Mouse (Mus musculus) G1E (cell line): ENCODE data around the gene Nlgn2. TPM values are rescaled to one million over a fixed set of nuclear protein-coding genes. Genes with fewer than 3 reads are reported as not detected.

Source experiments
- ATAC-seq: 2 replicates; pipeline ENCODE4 v1.8.0; 2016; ENCODE audit warnings: mild to moderate bottlenecking; ENCODE audit not compliant: insufficient number of reproducible peaks, poor library complexity, low FRiP score, severe bottlenecking; ENCODE audit errors: extremely low read depth
- DNase-seq: peaks from one replicate; pipeline ENCODE4 v3.0.0; 2012; ENCODE audit warnings: low spot score
- H3K27me3 ChIP-seq: 2 replicates; pipeline ENCODE4 v1.6.1; 2012; ENCODE audit warnings: mild to moderate bottlenecking, low read length, inconsistent platforms; ENCODE audit not compliant: insufficient read depth
- H3K36me3 ChIP-seq: replicated peaks from 2 replicates; pipeline ENCODE3; 2012; ENCODE audit warnings: mild to moderate bottlenecking, inconsistent platforms
- H3K4me1 ChIP-seq: 2 replicates; pipeline ENCODE4 v1.6.1; 2012; ENCODE audit warnings: low read depth, low read length, inconsistent platforms, mixed read lengths; ENCODE audit not compliant: insufficient read depth
- H3K4me3 ChIP-seq: 2 replicates; pipeline ENCODE4 v1.5.1; 2012; ENCODE audit warnings: low read depth, mild to moderate bottlenecking, inconsistent platforms, low read length, moderate library complexity, mixed read lengths
- H3K9me3 ChIP-seq: replicated peaks from 2 replicates; pipeline ENCODE4 v1.6.1; 2012; ENCODE audit warnings: inconsistent platforms
- CTCF ChIP-seq: IDR thresholded peaks from 2 replicates; pipeline ENCODE4 v1.5.1; 2012; ENCODE audit warnings: low read depth, low read length, inconsistent platforms, mixed read lengths
- GATA1 ChIP-seq: IDR thresholded peaks from 2 replicates; pipeline ENCODE4 v1.6.1; 2012; ENCODE audit warnings: borderline replicate concordance, low read length, inconsistent platforms, mixed read lengths
- GATA2 ChIP-seq: IDR thresholded peaks from 2 replicates; pipeline ENCODE4 v1.6.1; 2012; ENCODE audit warnings: low read depth, low read length, inconsistent platforms, borderline replicate concordance
- POLR2AphosphoS5 ChIP-seq: IDR thresholded peaks from 2 replicates; pipeline ENCODE4 v1.6.1; 2012; ENCODE audit warnings: low read depth, low read length, inconsistent platforms; ENCODE audit not compliant: insufficient replicate concordance
- TAL1 ChIP-seq: conservative IDR thresholded peaks from 2 replicates; pipeline ENCODE4 v1.6.1; 2012; ENCODE audit warnings: low read depth, low read length, inconsistent platforms, mixed read lengths
- polyA plus RNA-seq: library from polyadenylated mRNA; stranded (reverse); fragments of >175 nt; gene quantifications from 2 replicates; pipeline ENCODE4 v1.2.3, GENCODE M21; 2012
- total RNA-seq, 2 experiments: library from RNA; stranded (forward) in 1 of 2; stranded (reverse) in 1 of 2; fragments of 200-1000 nt in 1 of 2; fragments of >200 nt in 1 of 2; fragmentation: Nextera tagmentation in 1 of 2; gene quantifications; 2 replicates each; pipeline ENCODE4 v1.2.3; 2014 to 2017

The Nlgn2 gene
- total and polyA plus RNA-seq, 3 experiments: 0.93 to 3.1 (median 3.0) TPM

GRCm38 (mm10) chr11:69804652-69804940 lies 33.0 kb downstream of the Nlgn2 start:
- peaks cover 46% of the 10 kb centered on the region for H3K4me1 ChIP-seq
- no peaks in the 10 kb centered on the region for H3K36me3 ChIP-seq
- H3K4me3 ChIP-seq: no peak overlapping the region
- peaks cover 72% of the 10 kb centered on the region for H3K27me3 ChIP-seq
- no peak for TF ChIP-seq GATA2
- no peak for TF ChIP-seq TAL1
- no peak for TF ChIP-seq GATA1
- TF ChIP-seq CTCF: no peak
- no peak for TF ChIP-seq POLR2AphosphoS5
- H3K9me3 ChIP-seq: no peaks in the 10 kb centered on the region
- ATAC-seq: no peak
- DNase-seq: no peak

GRCm38 (mm10) chr11:69803786-69804651 lies 33.6 kb downstream of the Nlgn2 start:
- no peak for TF ChIP-seq TAL1
- no peak for TF ChIP-seq CTCF
- ATAC-seq (no peak), DNase-seq (peak; percentile 85)
- H3K27me3 ChIP-seq: peaks cover 78% of the 10 kb centered on the region
- H3K9me3 ChIP-seq: no peaks in the 10 kb centered on the region
- H3K4me1 ChIP-seq: peaks cover 52% of the 10 kb centered on the region
- H3K4me3 ChIP-seq: peak overlapping the region; percentile 70; the same call in 1 of the 2 replicates
- no peaks in the 10 kb centered on the region for H3K36me3 ChIP-seq

- Histone ChIP-seq H3K4me1 (peaks cover 55% of the 10 kb centered on the region), H3K36me3 (peaks cover 2% of the 10 kb centered on the region), H3K9me3 (no peaks in the 10 kb centered on the region), H3K4me3 (peak overlapping the region; percentile 70; the same call in 1 of the 2 replicates), H3K27me3 (peaks cover 81% of the 10 kb centered on the region)
- TF ChIP-seq GATA1 (no peak), CTCF (no peak), TAL1 (no peak), GATA2 (no peak), POLR2AphosphoS5 (no peak)
- DNase-seq: no peak
- ATAC-seq: no peak
Measured at GRCm38 (mm10) chr11:69803328-69803727, 34.3 kb downstream of the Nlgn2 start.

- Histone ChIP-seq H3K27me3 (peaks cover 83% of the 10 kb centered on the region), H3K9me3 (no peaks in the 10 kb centered on the region), H3K4me3 (peak overlapping the region; percentile 70), H3K36me3 (peaks cover 8% of the 10 kb centered on the region), H3K4me1 (peaks cover 55% of the 10 kb centered on the region)
- DNase-seq: peak; percentile 78
- ATAC-seq: 0 out of 2 replicates have a peak, but pooled peaks have one; percentile 49
- TF ChIP-seq POLR2AphosphoS5: no peak
- no peak for TF ChIP-seq GATA1
- TF ChIP-seq CTCF: no peak
- no peak for TF ChIP-seq TAL1
- TF ChIP-seq GATA2: no peak
Measured at GRCm38 (mm10) chr11:69802648-69803105, 34.9 kb downstream of the Nlgn2 start.

- H3K36me3 ChIP-seq: peaks cover 11% of the 10 kb centered on the region
- peaks cover 55% of the 10 kb centered on the region for H3K4me1 ChIP-seq
- H3K27me3 ChIP-seq: peaks cover 87% of the 10 kb centered on the region
- no peak for TF ChIP-seq POLR2AphosphoS5
- no peak for TF ChIP-seq GATA1
- no peak for TF ChIP-seq CTCF
- TF ChIP-seq GATA2: no peak
- TF ChIP-seq TAL1: no peak
- ATAC-seq: no peak
- H3K4me3 ChIP-seq: peak within 1 kb of the TSS; percentile 70
- no peak for DNase-seq
- H3K9me3 ChIP-seq: no peaks in the 10 kb centered on the region
Measured at GRCm38 (mm10) chr11:69801379-69801977, 36.1 kb downstream of the Nlgn2 start, which contains the start of gene Fgf11. Gene Fgf11 (minus strand): TSS chr11:69801857.

GRCm38 (mm10) chr11:69800392-69801197 lies 37.0 kb downstream of the Nlgn2 start:
- TF ChIP-seq GATA2 (no peak), CTCF (no peak), POLR2AphosphoS5 (no peak), GATA1 (no peak), TAL1 (no peak)

More at GRCm38 (mm10) chr11:69800392-69801197, 37.0 kb downstream of the Nlgn2 start:
- no peak for ATAC-seq
- peaks cover 61% of the 10 kb centered on the region for H3K4me1 ChIP-seq
- H3K9me3 ChIP-seq: no peaks in the 10 kb centered on the region
- DNase-seq: peak; percentile 47
- peaks cover 11% of the 10 kb centered on the region for H3K36me3 ChIP-seq
- H3K4me3 ChIP-seq: peak overlapping the region; percentile 68
- peaks cover 87% of the 10 kb centered on the region for H3K27me3 ChIP-seq
